Mouse (Mus musculus) neural tube, embryonic 13.5 days (tissue): ENCODE measurements around the gene Il22. TPM values are rescaled to one million over a fixed set of nuclear protein-coding genes. Genes with fewer than 3 reads are reported as not detected.
"Not testable (repeated sequence)": the region's sequence is repeated elsewhere in the genome, so short reads cannot be mapped to it uniquely, and the experiment has no call there.

Experiments
- ATAC-seq: fragments of 200-750 bp; cut with Nextera tagmentation; 2 replicates; pipeline ENCODE4 v1.8.0; 2017; ENCODE audit warnings: low read depth, mild to moderate bottlenecking, moderate TSS enrichment, moderate library complexity
- H3K27ac ChIP-seq: fragments of 300-500 bp; sonication (generic); replicated peaks from 2 replicates; pipeline ENCODE4 v1.5.1; 2015; ENCODE audit warnings: moderate library complexity, mild to moderate bottlenecking, inconsistent platforms
- H3K27me3 ChIP-seq: fragments of 300-500 bp; sonication (generic); 2 replicates; pipeline ENCODE4 v1.6.1; 2015; ENCODE audit warnings: mild to moderate bottlenecking, inconsistent platforms
- H3K36me3 ChIP-seq: fragments of 300-500 bp; sonication (generic); 2 replicates; pipeline ENCODE4 v1.6.1; 2015; ENCODE audit warnings: mild to moderate bottlenecking, inconsistent platforms
- H3K4me1 ChIP-seq: fragments of 300-500 bp; sonication (generic); replicated peaks from 2 replicates; pipeline ENCODE4 v1.6.1; 2015; ENCODE audit warnings: inconsistent platforms
- H3K4me2 ChIP-seq: fragments of 300-500 bp; sonication (generic); 2 replicates; pipeline ENCODE4 v1.6.1; 2015; ENCODE audit warnings: inconsistent platforms, mild to moderate bottlenecking, moderate library complexity
- H3K4me3 ChIP-seq: fragments of 300-500 bp; sonication (generic); 2 replicates; pipeline ENCODE4 v1.5.1; 2015; ENCODE audit warnings: mild to moderate bottlenecking, inconsistent platforms
- H3K9ac ChIP-seq: fragments of 300-500 bp; sonication (generic); 2 replicates; pipeline ENCODE4 v1.6.1; 2015; ENCODE audit warnings: moderate library complexity, mild to moderate bottlenecking, inconsistent platforms
- H3K9me3 ChIP-seq: fragments of 300-500 bp; sonication (generic); 2 replicates; pipeline ENCODE4 v1.6.1; 2016; ENCODE audit warnings: inconsistent platforms
- WGBS: fragments of 180-500 bp; shearing (Covaris S2); methylation state at CpG from one replicate; pipeline ENCODE4 v1.1.7; 2015; 5-methylcytosine and 5-hydroxymethylcytosine counted together
- polyA plus RNA-seq: library from polyadenylated mRNA; unstranded; fragments of >200 nt; fragmentation: Nextera tagmentation; extraction: Ambion mirVana; gene quantifications from 2 replicates; pipeline ENCODE4 v1.2.1, GENCODE M21; 2015

The Il22 gene
- polyA plus RNA-seq, result not detected in 2 replicates

- WGBS, result 94% methylated on average over 4 of the region's 4 CpGs
- no peak for ATAC-seq
- H3K9ac ChIP-seq, result no peak within 1 kb of the TSS
Measured at GRCm38 (mm10) chr10:118204642-118205041, at the start of gene Il22. TSS of gene Il22 (plus strand) at chr10:118204942.

GRCm38 (mm10) chr10:118155932-118156331 is 48.8 kb upstream of the Il22 start:
- no peaks in the 10 kb centered on the region for H3K27me3 ChIP-seq
- no peak overlapping the region for H3K4me3 ChIP-seq
- no peak overlapping the region for H3K9ac ChIP-seq
- H3K4me2 ChIP-seq, result no peak overlapping the region
- no peak overlapping the region for H3K27ac ChIP-seq
- peaks cover 68% of the 10 kb centered on the region for H3K36me3 ChIP-seq
- no peaks in the 10 kb centered on the region for H3K9me3 ChIP-seq
- ATAC-seq, result no peak
- no peaks in the 10 kb centered on the region for H3K4me1 ChIP-seq

More at GRCm38 (mm10) chr10:118204642-118205041, at the start of gene Il22:
- Histone ChIP-seq H3K4me1 (no peaks in the 10 kb centered on the region), H3K27ac (no peak within 1 kb of the TSS), H3K9me3 (no peaks in the 10 kb centered on the region), H3K27me3 (no peaks in the 10 kb centered on the region), H3K4me2 (no peak within 1 kb of the TSS), H3K4me3 (no peak within 1 kb of the TSS), H3K36me3 (no peaks in the 10 kb centered on the region)

GRCm38 (mm10) chr10:118161131-118161530 is 43.6 kb upstream of the Il22 start:
- Histone ChIP-seq H3K4me2 (no peak overlapping the region), H3K4me3 (no peak overlapping the region), H3K4me1 (no peaks in the 10 kb centered on the region), H3K9ac (no peak overlapping the region), H3K27ac (no peak overlapping the region), H3K27me3 (no peaks in the 10 kb centered on the region), H3K36me3 (peaks cover 86% of the 10 kb centered on the region), H3K9me3 (no peaks in the 10 kb centered on the region)
- ATAC-seq, result no peak
- 96% methylated on average over 2 of the region's 2 CpGs for WGBS

GRCm38 (mm10) chr10:118169212-118169611 is 35.5 kb upstream of the Il22 start:
- ATAC-seq, result no peak
- Histone ChIP-seq H3K9ac (no peak overlapping the region), H3K9me3 (no peaks in the 10 kb centered on the region), H3K27ac (no peak overlapping the region), H3K4me2 (no peak overlapping the region), H3K27me3 (no peaks in the 10 kb centered on the region), H3K4me1 (no peaks in the 10 kb centered on the region), H3K36me3 (peaks cover 53% of the 10 kb centered on the region), H3K4me3 (no peak overlapping the region)
- 66% methylated on average over 12 of the region's 12 CpGs for WGBS

- no peaks in the 10 kb centered on the region for H3K4me1 ChIP-seq
- WGBS, result 78% methylated on average over 8 of the region's 8 CpGs
Measured at GRCm38 (mm10) chr10:118172416-118172815, 32.3 kb upstream of the Il22 start.

GRCm38 (mm10) chr10:118172876-118173275 is 31.9 kb upstream of the Il22 start:
- no peaks in the 10 kb centered on the region for H3K9me3 ChIP-seq
- H3K27ac ChIP-seq, result no peak overlapping the region
- no peaks in the 10 kb centered on the region for H3K27me3 ChIP-seq
- no peak overlapping the region for H3K4me3 ChIP-seq
- no peak for ATAC-seq
- H3K9ac ChIP-seq, result no peak overlapping the region
- H3K36me3 ChIP-seq, result peaks cover 16% of the 10 kb centered on the region
- no peak overlapping the region for H3K4me2 ChIP-seq
- H3K4me1 ChIP-seq, result no peaks in the 10 kb centered on the region
- 95% methylated on average over 3 of the region's 3 CpGs for WGBS

More at GRCm38 (mm10) chr10:118172416-118172815, 32.3 kb upstream of the Il22 start:
- no peak overlapping the region for H3K4me3 ChIP-seq
- H3K27me3 ChIP-seq, result no peaks in the 10 kb centered on the region
- H3K9ac ChIP-seq, result no peak overlapping the region
- H3K36me3 ChIP-seq, result peaks cover 21% of the 10 kb centered on the region
- no peaks in the 10 kb centered on the region for H3K9me3 ChIP-seq
- no peak for ATAC-seq
- no peak overlapping the region for H3K4me2 ChIP-seq
- H3K27ac ChIP-seq, result no peak overlapping the region

- H3K27ac ChIP-seq, H3K4me3 ChIP-seq, H3K36me3 ChIP-seq, H3K9me3 ChIP-seq, ATAC-seq, H3K9ac ChIP-seq, H3K27me3 ChIP-seq, H3K4me2 ChIP-seq, H3K4me1 ChIP-seq: not testable (repeated sequence)
- 89% methylated on average over 4 of the region's 4 CpGs for WGBS
Measured at GRCm38 (mm10) chr10:118175542-118175941, 29.2 kb upstream of the Il22 start.

- WGBS, result 87% methylated on average over 10 of the region's 10 CpGs
- Histone ChIP-seq H3K4me2 (no peak overlapping the region), H3K4me3 (no peak overlapping the region), H3K4me1 (no peaks in the 10 kb centered on the region), H3K36me3 (no peaks in the 10 kb centered on the region), H3K27me3 (no peaks in the 10 kb centered on the region), H3K9ac (no peak overlapping the region), H3K27ac (no peak overlapping the region), H3K9me3 (no peaks in the 10 kb centered on the region)
- no peak for ATAC-seq
Measured at GRCm38 (mm10) chr10:118178735-118179151, 26.0 kb upstream of the Il22 start.

GRCm38 (mm10) chr10:118179265-118179664 is 25.5 kb upstream of the Il22 start:
- Histone ChIP-seq H3K4me3 (no peak overlapping the region), H3K36me3 (no peaks in the 10 kb centered on the region), H3K9me3 (no peaks in the 10 kb centered on the region), H3K9ac (no peak overlapping the region), H3K27me3 (no peaks in the 10 kb centered on the region), H3K4me1 (no peaks in the 10 kb centered on the region), H3K27ac (no peak overlapping the region), H3K4me2 (no peak overlapping the region)
- no peak for ATAC-seq
- WGBS, result 90% methylated on average over 11 of the region's 11 CpGs

GRCm38 (mm10) chr10:118195150-118195549 is 9.6 kb upstream of the Il22 start:
- H3K36me3 ChIP-seq, ATAC-seq, H3K9me3 ChIP-seq, H3K4me3 ChIP-seq, H3K27ac ChIP-seq, H3K4me2 ChIP-seq, H3K27me3 ChIP-seq, H3K9ac ChIP-seq, H3K4me1 ChIP-seq: not testable (repeated sequence)
- WGBS, result 46% methylated on average over 3 of the region's 3 CpGs

- not testable (repeated sequence) for ATAC-seq, H3K4me2 ChIP-seq, H3K4me3 ChIP-seq, H3K9me3 ChIP-seq, H3K4me1 ChIP-seq, H3K9ac ChIP-seq, H3K27ac ChIP-seq, H3K36me3 ChIP-seq, H3K27me3 ChIP-seq
- WGBS, result 85% methylated on average over 2 of the region's 4 CpGs
Measured at GRCm38 (mm10) chr10:118215719-118216393, 11.1 kb downstream of the Il22 start.

- ATAC-seq, result not testable (repeated sequence)
- no CpG with 5 or more reads among the region's 2 CpGs for WGBS
Measured at GRCm38 (mm10) chr10:118227629-118228028, 22.9 kb downstream of the Il22 start.

GRCm38 (mm10) chr10:118232607-118233006 is 27.9 kb downstream of the Il22 start:
- H3K9ac ChIP-seq, result not testable (repeated sequence)

More at GRCm38 (mm10) chr10:118227629-118228028, 22.9 kb downstream of the Il22 start:
- not testable (repeated sequence) for H3K36me3 ChIP-seq, H3K27me3 ChIP-seq, H3K9ac ChIP-seq, H3K4me3 ChIP-seq, H3K27ac ChIP-seq, H3K9me3 ChIP-seq, H3K4me2 ChIP-seq, H3K4me1 ChIP-seq

More at GRCm38 (mm10) chr10:118232607-118233006, 27.9 kb downstream of the Il22 start:
- no CpG with 5 or more reads among the region's 5 CpGs for WGBS
- not testable (repeated sequence) for H3K36me3 ChIP-seq, ATAC-seq, H3K9me3 ChIP-seq, H3K4me1 ChIP-seq, H3K4me2 ChIP-seq, H3K27ac ChIP-seq, H3K27me3 ChIP-seq, H3K4me3 ChIP-seq
